Mouse (Mus musculus) right cerebral cortex, postnatal 4 days (tissue): Measurements from ENCODE around the gene Zfp352.
"Not testable (repeated sequence)": the region's sequence is repeated elsewhere in the genome, so short reads cannot be mapped to it uniquely, and the experiment has no call there.

ENCODE experiments used
- DNase-seq: peaks from one replicate; pipeline ENCODE4 v3.0.0-alpha.2; 2022

Zfp352 gene

DNA sequence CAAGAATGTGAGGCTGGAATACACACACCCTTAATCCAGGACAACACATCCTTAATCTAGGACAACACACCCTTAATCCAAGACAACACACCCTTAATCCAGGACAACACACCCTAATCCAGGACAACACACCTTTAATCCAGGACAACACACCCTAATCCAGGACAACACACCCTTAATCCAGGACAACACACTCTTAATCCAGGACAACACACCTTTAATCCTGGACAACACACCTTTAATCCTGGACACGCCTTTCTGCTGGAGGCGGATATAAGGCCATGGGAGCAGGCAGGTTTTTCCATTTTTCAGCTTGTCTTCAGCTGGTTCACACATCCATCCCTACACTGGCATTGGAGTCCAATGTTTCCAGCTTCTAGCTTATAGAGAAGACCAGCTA is at the start of gene Zfp352:
TSS of gene Zfp352 (plus strand) at position 301 of the 400 bp plus-strand sequence.
- no peak for DNase-seq

DNA sequence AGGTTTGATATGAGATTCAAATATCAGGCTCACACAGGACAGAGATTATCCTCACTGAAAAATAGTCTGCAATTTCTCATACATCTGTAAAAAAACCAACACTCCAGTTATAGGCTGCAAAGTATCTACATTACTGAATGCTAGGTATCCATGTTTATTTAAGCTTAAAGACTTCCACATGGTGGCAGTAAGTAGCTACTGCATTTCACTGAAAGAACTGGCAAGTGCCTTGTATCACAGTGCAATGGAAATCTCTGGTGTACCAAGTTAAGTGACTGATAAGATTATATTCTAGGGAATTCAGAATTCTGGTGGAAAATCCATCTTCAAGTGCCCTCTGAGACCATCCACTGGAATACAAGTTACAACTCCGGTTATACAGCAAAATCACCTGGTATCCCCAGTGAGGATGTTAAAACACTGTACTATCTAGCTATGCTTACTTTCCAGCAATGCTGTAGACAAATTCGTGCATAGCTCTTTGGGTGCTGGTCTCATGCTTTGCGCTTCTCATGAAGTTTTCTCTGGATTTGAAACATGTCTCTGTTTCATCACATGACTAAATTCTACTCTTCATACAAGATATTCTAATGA is 47.6 kb upstream of the Zfp352 start:
- DNase-seq = no peak

DNA sequence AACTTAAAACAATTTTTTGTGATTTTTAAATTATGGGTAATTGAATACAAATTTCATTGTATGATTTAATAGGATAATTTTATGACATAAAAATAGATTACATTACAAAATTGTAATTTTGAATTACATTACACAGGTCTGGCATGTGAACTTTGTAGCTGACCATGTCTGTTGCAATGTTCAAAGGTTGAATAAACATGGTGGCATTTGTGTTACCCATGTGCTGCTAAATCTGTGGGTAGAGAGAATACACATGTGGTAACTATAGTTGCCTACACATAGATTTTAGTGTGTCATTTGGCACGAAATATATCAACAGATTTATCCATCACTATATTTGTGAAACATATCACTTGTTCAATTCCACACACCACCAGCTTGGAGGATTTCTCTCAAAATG is 44.6 kb upstream of the Zfp352 start:
- DNase-seq = no peak

DNA sequence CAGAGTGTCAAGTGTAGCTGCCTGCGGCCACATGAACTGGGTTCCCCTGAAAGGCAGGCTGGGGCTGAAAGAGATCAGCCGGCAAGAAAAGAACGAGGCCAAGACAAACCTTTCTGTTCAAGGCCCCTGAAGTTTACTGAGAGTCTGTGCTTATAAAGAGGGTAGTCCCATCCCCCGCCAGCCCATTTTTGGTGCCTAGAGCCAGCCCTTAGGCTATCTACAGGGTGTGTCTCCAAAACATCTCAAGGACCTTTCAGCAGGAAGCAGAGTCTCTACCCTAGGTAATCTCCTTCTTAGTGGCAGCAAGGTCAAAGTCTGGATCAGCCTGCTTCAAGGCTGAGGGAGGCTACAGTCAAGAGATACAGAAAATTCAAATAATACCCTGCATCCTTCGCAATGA is 15.2 kb upstream of the Zfp352 start:
- no peak for DNase-seq

DNA sequence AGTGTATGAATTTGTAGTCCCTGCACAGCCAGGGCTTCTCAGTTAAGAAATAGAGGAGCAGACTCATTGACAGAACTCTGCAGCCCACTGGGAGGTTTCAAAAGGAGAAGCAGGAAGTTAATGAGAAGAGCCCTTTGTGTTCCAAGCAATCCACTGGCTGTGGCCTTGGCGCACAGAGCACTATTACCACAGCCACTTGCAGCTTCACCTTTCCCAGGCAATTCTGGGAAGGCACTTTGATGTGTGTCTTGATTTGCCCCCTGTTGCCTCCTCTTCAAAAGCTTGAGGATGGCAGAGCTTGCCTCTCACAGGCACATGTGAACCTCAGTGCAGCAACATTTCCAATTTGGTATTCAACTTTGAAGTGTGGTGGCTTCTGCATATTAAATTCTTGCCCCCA is 7.1 kb upstream of the Zfp352 start:
- no peak for DNase-seq

DNA sequence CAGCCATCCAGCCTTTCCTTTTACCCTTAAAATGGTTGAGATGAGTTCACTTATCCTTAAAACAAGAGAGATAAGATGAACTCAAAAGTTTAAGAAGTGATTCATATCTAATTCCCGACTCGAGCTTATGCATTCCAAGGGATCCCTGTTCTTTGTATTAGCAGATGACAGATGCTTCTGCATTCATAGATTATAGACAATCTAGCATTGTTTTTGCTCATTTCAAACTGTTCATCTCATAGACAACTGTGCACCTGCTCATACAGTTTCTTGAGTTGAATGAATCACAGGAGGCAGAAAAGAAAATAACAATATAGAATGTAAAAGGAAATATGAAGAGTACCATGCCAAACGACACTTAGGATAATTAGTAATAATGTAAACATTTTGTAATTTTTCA is 6.5 kb upstream of the Zfp352 start:
- no peak for DNase-seq

DNA sequence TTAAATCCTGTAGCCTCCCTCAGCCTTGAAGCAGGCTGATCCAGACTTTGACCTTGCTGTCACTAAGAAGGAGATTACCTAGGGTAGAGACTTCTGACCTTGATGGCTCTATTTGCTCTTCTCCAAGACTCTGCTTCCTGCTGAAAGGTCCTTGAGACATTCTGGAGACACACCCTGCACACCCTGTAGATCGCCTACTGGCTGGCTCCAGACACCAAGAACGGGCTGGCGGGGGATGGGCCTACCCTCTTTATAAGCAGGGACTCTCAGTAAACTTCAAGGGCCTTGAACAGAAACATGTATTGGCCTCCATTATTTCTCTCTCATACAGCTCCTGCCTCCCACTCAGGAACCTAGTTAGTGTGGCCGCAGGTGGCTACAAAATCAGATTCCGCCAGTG is 17.0 kb downstream of the Zfp352 start:
- DNase-seq = not testable (repeated sequence)

DNA sequence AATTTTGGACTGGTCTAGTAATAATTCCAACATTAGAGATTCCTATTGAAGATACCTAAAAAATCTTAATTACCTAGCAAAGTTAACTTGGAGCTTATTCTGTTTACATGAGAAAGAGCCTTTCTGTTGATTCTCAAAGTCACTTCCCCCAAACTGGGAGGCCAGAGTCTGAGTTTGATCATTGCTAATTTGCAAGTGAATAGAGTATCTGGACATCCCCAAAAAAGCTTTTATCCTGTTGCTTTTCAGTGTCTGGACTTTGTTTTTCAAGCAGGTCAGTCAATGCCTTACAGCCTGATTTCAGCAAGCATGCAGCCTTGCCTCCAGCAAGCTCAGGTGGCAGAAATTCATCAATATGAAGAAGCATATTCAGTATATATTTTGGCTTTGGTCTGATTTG is 51.2 kb downstream of the Zfp352 start:
- DNase-seq = no peak
